Mouse (Mus musculus) myocyte (in vitro differentiated cells): ENCODE measurements around the gene Srsf10.

Source experiments
- CEBPB ChIP-seq: IDR thresholded peaks from 2 replicates; pipeline ENCODE4 v1.6.1; 2011; ENCODE audit warnings: mild to moderate bottlenecking, moderate library complexity; ENCODE audit not compliant: poor library complexity, insufficient read depth, severe bottlenecking
- E2F4 ChIP-seq: IDR thresholded peaks from one replicate; pipeline ENCODE4 v1.6.1; 2011; ENCODE audit warnings: mild to moderate bottlenecking, control low read depth, moderate library complexity; ENCODE audit not compliant: insufficient read depth
- MAX ChIP-seq: IDR thresholded peaks from one replicate; pipeline ENCODE4 v1.6.1; 2011; ENCODE audit warnings: low read depth, mild to moderate bottlenecking, control low read depth
- MYOD1 ChIP-seq, 3 experiments: IDR thresholded peaks; one replicate each; pipeline ENCODE4 v1.6.1; 2011; ENCODE audit warnings: control low read depth in 2 of 3, low read depth in 2 of 3, mild to moderate bottlenecking in 2 of 3, moderate library complexity in 1 of 3; ENCODE audit not compliant: insufficient read length in 2 of 3, control insufficient read depth in 1 of 3
- MYOG ChIP-seq, 3 experiments: IDR thresholded peaks; one replicate each; pipeline ENCODE4 v1.6.1; 2011; ENCODE audit warnings: control low read depth in 2 of 3, low read depth in 2 of 3, mild to moderate bottlenecking in 2 of 3; ENCODE audit not compliant: insufficient read length in 2 of 3, control insufficient read depth in 1 of 3, insufficient read depth in 1 of 3
- POLR2A ChIP-seq: IDR thresholded peaks from one replicate; pipeline ENCODE4 v1.6.1; 2011; ENCODE audit warnings: low read depth, mild to moderate bottlenecking, control low read depth, moderate library complexity; ENCODE audit not compliant: insufficient read length
- POLR2AphosphoS2 ChIP-seq: IDR thresholded peaks from one replicate; pipeline ENCODE4 v1.6.1; 2011; ENCODE audit warnings: low read depth, control low read depth; ENCODE audit not compliant: insufficient read length
- SRF ChIP-seq: IDR thresholded peaks from one replicate; pipeline ENCODE4 v1.6.1; 2011; ENCODE audit warnings: low read depth; ENCODE audit not compliant: control insufficient read depth, insufficient read length
- TCF12 ChIP-seq: IDR thresholded peaks from one replicate; pipeline ENCODE4 v1.6.1; 2011; ENCODE audit warnings: mild to moderate bottlenecking, control low read depth; ENCODE audit not compliant: poor library complexity, insufficient read depth, severe bottlenecking
- TCF3 ChIP-seq: IDR thresholded peaks from one replicate; pipeline ENCODE4 v1.6.1; 2011; ENCODE audit warnings: low read depth, control low read depth; ENCODE audit not compliant: insufficient read length
- USF1 ChIP-seq: IDR thresholded peaks from one replicate; pipeline ENCODE4 v1.6.1; 2011; ENCODE audit warnings: low read depth, mild to moderate bottlenecking, control low read depth, moderate library complexity

DNA sequence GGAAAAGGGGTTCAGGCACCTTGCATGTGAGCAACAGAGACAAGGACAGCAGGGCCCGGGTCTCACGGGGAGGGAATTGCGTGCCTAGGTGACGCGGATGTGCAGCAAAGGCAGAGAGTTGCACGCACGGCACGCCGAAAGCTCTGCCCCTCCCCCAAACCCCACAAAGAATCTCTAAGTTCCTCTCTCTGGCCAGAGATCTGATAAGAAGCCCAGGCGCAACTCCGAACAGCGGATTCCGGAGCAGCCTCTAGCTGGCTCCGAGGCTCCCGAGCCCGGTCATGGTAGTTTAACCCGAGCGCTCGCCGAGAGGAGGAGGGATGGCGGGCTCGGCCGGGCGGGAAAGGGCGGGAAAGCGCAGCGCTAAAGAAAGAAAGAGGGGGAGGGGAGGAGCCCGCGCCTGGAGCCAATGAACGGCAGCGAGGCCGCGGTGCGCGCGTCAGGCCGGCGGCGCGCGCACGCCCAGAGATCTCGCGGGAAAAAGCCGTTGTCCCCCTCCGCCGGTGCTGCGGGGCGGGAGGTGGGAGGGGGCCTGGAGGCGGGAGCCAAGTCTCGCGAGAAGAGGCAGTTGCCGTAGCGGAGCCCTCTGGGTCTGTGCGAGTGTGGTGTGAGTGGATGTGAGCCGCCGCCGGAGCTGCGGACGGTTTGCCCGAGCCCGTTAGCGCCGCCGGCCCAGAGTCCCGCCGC lies at the start of gene Srsf10:
- no peak for TF ChIP-seq USF1
- peak; percentile 89 for TF ChIP-seq POLR2A
- TF ChIP-seq SRF: no peak
- TF ChIP-seq E2F4: peak; percentile 77
- no peak for TF ChIP-seq MYOG (IDR thresholded peaks at IDR 0.05; ENCODE audit: control insufficient read depth in 1 of 3, insufficient read depth in 1 of 3, insufficient read length in 2 of 3, low read depth in 2 of 3)
- no peak for TF ChIP-seq CEBPB
- no peak for TF ChIP-seq TCF3
- no peak for TF ChIP-seq MAX
- no peak for TF ChIP-seq TCF12
- peak; percentile 89 for TF ChIP-seq POLR2AphosphoS2
- no peak for TF ChIP-seq MYOD1 (IDR thresholded peaks at IDR 0.05; ENCODE audit: control insufficient read depth in 1 of 3, insufficient read length in 2 of 3, low read depth in 2 of 3)
